Mouse (Mus musculus) limb, embryonic 14.5 days (tissue): ENCODE data around the gene Dip2b. TPM values are rescaled to one million over a fixed set of nuclear protein-coding genes. Genes with fewer than 3 reads are reported as not detected.

Experiments
- ATAC-seq: fragments of 200-750 bp; cut with Nextera tagmentation; 2 replicates; pipeline ENCODE4 v1.8.0; 2017; ENCODE audit warnings: low read depth, moderate number of reproducible peaks, moderate TSS enrichment; ENCODE audit not compliant: low FRiP score
- DNase-seq: peaks from one replicate; pipeline ENCODE4 v3.0.0-alpha.2; 2015; ENCODE audit warnings: low spot score
- H3K27ac ChIP-seq: fragments of 300-500 bp; sonication (generic); replicated peaks from 2 replicates; pipeline ENCODE4 v1.5.1; 2014; ENCODE audit warnings: low read depth, mild to moderate bottlenecking, low read length, moderate library complexity, mixed read lengths
- H3K27me3 ChIP-seq: fragments of 300-500 bp; sonication (generic); 2 replicates; pipeline ENCODE4 v1.6.1; 2014; ENCODE audit warnings: low read length, mixed read lengths; ENCODE audit not compliant: control insufficient read depth, insufficient read depth
- H3K36me3 ChIP-seq: fragments of 300-500 bp; sonication (generic); 2 replicates; pipeline ENCODE4 v1.6.1; 2014; ENCODE audit warnings: mild to moderate bottlenecking, low read length, moderate library complexity, mixed read lengths; ENCODE audit not compliant: control insufficient read depth, insufficient read depth
- H3K4me1 ChIP-seq: fragments of 300-500 bp; sonication (generic); 2 replicates; pipeline ENCODE4 v1.6.1; 2014; ENCODE audit warnings: antibody characterized with exemption, low read length, mixed read lengths; ENCODE audit not compliant: control insufficient read depth, insufficient read depth
- H3K4me2 ChIP-seq: fragments of 300-500 bp; sonication (generic); replicated peaks from 2 replicates; pipeline ENCODE4 v1.6.1; 2014; ENCODE audit warnings: low read depth, mild to moderate bottlenecking, low read length, moderate library complexity; ENCODE audit not compliant: severe bottlenecking
- H3K4me3 ChIP-seq: fragments of 300-500 bp; sonication (generic); replicated peaks from 2 replicates; pipeline ENCODE4 v1.5.1; 2014; ENCODE audit warnings: low read length
- H3K9ac ChIP-seq: fragments of 300-500 bp; sonication (generic); 2 replicates; pipeline ENCODE4 v1.6.1; 2014; ENCODE audit warnings: mild to moderate bottlenecking, low read depth, low read length, moderate library complexity; ENCODE audit not compliant: severe bottlenecking
- H3K9me3 ChIP-seq: fragments of 300-500 bp; sonication (generic); 2 replicates; pipeline ENCODE4 v1.6.1; 2016; ENCODE audit warnings: low read length; ENCODE audit not compliant: control insufficient read depth
- POLR2A ChIP-seq: fragments of 200-500 bp; IDR thresholded peaks from 2 replicates; pipeline ENCODE4 v1.8.0; 2012; ENCODE audit warnings: inconsistent platforms, mild to moderate bottlenecking, moderate library complexity, borderline replicate concordance; ENCODE audit not compliant: insufficient read depth, insufficient read length; ENCODE audit errors: extremely low read depth
- WGBS: fragments of 180-500 bp; shearing (Covaris S2); extraction: QIAGEN DNeasy Blood & Tissue Kit; methylation state at CpG from one replicate; pipeline ENCODE4 v1.1.7; 2014; 5-methylcytosine and 5-hydroxymethylcytosine counted together
- polyA plus RNA-seq, 2 experiments: library from polyadenylated mRNA; depleted of rRNA in 1 of 2; stranded (reverse) in 1 of 2; unstranded in 1 of 2; fragments of >200 nt; fragmentation: Nextera tagmentation in 1 of 2; extraction: Ambion mirVana in 1 of 2; gene quantifications; 2 replicates each; pipeline versions ENCODE4 v1.2.1 to v1.2.3; 2012 to 2014

Gene Dip2b
- polyA plus RNA-seq, 2 experiments = 13.0 to 15.0 TPM

DNA sequence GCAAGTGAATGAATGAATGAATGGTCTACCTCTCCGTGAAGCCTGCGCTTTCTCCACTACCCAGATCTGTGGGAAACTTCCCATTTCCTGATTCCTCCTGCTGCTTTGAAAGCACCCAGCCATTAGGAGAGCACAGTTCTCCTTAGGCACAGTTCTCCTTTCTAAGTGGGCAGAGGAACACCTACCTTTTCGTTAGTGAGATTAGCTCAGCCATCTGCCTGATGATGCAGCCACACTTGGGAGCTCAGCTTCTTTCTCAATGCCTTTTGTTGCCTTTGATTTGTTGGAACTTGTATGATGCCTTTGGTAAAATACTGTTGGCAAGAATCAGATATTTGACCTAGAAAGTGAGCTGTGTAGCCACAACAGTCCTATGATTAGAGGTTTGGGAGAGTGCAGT is 71.5 kb downstream of the Dip2b start:
- H3K36me3 ChIP-seq = no peaks in the 10 kb centered on the region
- DNase-seq (no peak), ATAC-seq (no peak)
- no peak overlapping the region for H3K4me3 ChIP-seq
- H3K9ac ChIP-seq = no peak overlapping the region
- H3K9me3 ChIP-seq = no peaks in the 10 kb centered on the region
- peaks cover 14% of the 10 kb centered on the region for H3K4me1 ChIP-seq
- no peak overlapping the region for H3K4me2 ChIP-seq
- no peaks in the 10 kb centered on the region for H3K27me3 ChIP-seq
- H3K27ac ChIP-seq = no peak overlapping the region
- TF ChIP-seq POLR2A = no peak
- WGBS = 88% methylated on average over 3 of the region's 3 CpGs

DNA sequence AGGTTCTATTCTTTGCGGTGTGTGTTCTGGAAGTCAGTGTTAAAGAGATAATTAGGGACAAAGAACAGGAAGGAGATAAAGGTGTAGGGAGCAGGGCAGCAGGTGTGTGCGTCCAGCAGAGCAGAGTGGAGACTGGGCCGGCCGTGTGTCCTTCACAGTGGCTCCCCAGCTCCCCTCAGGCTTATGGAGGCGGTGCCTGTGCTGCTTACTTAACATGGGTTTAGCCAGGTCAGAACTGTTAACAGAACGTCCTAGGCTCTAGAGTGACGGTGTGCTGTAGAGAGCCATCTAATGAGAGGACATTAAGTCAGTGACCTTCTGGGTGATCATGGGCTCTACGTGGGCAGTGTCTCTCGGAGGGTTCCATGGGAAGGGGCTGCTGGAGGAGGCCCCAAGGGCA is 73.4 kb downstream of the Dip2b start:
- H3K27me3 ChIP-seq = no peaks in the 10 kb centered on the region
- H3K4me1 ChIP-seq = peaks cover 14% of the 10 kb centered on the region
- H3K4me3 ChIP-seq = no peak overlapping the region
- H3K9ac ChIP-seq = no peak overlapping the region
- TF ChIP-seq POLR2A = no peak
- 73% methylated on average over 9 of the region's 9 CpGs for WGBS
- H3K4me2 ChIP-seq = no peak overlapping the region
- no peak overlapping the region for H3K27ac ChIP-seq
- no peak for DNase-seq
- no peak for ATAC-seq
- no peaks in the 10 kb centered on the region for H3K9me3 ChIP-seq
- peaks cover 7% of the 10 kb centered on the region for H3K36me3 ChIP-seq

DNA sequence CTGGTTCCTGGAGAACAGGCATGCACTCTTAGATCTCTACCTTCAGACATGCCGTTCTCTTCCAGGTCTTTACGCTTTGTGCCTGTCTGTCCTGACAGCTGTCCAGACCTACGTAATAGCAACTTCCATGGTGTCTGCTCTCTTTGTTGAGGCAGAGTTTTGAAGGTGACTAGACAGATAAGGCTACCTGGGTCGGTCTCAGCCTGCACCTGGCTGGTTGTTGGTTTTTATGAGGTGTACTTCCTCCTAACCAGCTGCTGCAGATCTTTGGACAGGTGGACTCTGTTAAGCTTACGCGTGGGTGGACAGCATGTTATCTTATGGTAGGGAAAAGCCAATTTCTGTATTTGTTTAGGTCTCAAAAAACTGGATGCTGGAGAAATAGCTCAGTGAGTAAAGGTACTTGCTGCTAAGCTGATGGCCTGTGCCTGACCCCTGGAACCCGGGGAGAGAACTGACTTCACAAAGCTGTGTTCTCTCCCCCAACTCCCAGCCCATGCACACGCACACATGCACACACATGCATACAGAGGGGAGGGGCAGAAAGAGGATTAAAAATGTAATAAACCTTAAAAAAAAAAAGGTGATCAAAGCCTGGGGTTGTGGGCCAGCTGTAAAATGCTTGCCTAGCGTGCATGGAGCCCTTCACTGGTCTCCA is 74.0 kb downstream of the Dip2b start:
- H3K4me2 ChIP-seq = no peak overlapping the region
- no peak overlapping the region for H3K4me3 ChIP-seq
- H3K27ac ChIP-seq = no peak overlapping the region
- H3K4me1 ChIP-seq = peaks cover 14% of the 10 kb centered on the region
- WGBS = 59% methylated on average over 9 of the region's 9 CpGs
- TF ChIP-seq POLR2A = no peak
- ATAC-seq (no peak), DNase-seq (no peak)
- H3K9me3 ChIP-seq = no peaks in the 10 kb centered on the region
- H3K27me3 ChIP-seq = no peaks in the 10 kb centered on the region
- no peak overlapping the region for H3K9ac ChIP-seq
- H3K36me3 ChIP-seq = peaks cover 11% of the 10 kb centered on the region

DNA sequence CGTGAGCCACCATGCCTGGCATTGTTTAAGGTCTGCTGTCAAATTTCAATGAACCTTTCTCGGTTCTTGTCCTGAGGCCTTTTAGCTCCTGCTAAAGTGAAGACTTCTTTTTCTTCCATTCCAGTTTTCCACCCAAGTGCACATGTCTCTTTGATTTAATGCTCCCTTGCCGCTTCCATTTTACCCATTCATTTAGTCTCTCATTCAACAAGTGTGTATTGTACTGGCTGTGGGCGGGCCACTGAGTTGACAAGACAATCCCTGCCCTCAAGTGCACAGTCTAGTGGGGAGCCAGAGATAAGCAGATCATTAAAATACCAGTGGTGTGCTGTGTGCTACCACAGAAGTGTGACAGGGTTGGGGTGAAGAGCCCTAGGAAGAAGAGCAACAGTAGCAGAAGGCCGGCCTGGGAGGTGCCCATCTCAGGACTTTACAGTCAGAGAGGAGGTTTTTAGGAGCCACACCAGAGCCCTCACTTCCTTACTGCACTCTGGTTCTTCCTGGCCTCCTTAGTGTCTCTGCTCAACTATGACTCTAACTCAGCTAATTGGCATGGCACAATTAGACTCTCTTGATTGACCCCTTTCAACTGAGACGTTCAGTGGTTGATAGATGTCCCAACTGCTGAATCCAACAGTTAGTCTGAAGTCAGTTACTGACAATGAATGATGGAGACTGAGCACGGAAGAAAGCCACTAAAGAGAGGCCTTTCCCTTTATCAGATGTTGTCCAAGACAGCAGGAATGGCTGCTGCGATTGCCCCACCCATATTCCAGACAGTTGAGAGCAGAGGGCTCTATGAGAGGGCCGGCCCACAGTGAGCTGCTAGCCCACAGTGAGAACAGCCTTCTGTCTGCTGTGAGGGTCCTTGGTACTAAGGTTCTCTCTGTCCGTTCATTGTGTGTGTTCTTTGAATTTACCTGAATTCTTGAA is 75.1 kb downstream of the Dip2b start:
- TF ChIP-seq POLR2A = no peak
- no peak overlapping the region for H3K9ac ChIP-seq
- H3K36me3 ChIP-seq = peaks cover 20% of the 10 kb centered on the region
- no peak overlapping the region for H3K4me2 ChIP-seq
- ATAC-seq = no peak
- no peak overlapping the region for H3K27ac ChIP-seq
- peaks cover 14% of the 10 kb centered on the region for H3K4me1 ChIP-seq
- no peak overlapping the region for H3K4me3 ChIP-seq
- no peaks in the 10 kb centered on the region for H3K27me3 ChIP-seq
- no peak for DNase-seq
- no peaks in the 10 kb centered on the region for H3K9me3 ChIP-seq
- 72% methylated on average over 10 of the region's 10 CpGs for WGBS

DNA sequence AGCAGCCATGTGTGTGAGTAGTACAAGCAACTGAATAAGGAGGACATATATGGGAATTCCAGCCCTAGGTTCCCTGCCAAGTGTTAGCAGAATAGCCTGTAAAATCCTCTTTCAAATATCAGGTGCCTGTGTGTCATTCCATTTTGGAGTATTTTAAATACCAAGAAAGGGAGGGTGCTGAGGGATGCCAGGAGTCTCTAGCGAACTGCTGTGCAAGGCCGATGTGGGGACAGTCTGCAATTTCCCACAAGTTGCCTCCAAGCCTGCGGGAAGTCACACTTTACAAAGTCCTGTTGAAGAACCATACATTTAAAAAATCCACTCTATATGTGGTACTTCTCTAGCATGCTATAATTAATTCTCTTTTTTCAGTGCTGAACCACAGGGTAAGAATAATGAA is 77.0 kb downstream of the Dip2b start:
- Histone ChIP-seq H3K9me3 (no peaks in the 10 kb centered on the region), H3K27me3 (no peaks in the 10 kb centered on the region), H3K9ac (no peak overlapping the region), H3K27ac (no peak overlapping the region), H3K4me1 (peaks cover 14% of the 10 kb centered on the region), H3K4me3 (no peak overlapping the region), H3K4me2 (no peak overlapping the region), H3K36me3 (peaks cover 27% of the 10 kb centered on the region)
- 86% methylated on average over 3 of the region's 3 CpGs for WGBS
- DNase-seq (no peak), ATAC-seq (no peak)
- TF ChIP-seq POLR2A = no peak
